9 mouse cellular contexts compared by ENCODE assay signal in genomic region chr12:81971042-81971883, GRCm38 (mm10).
DNase-seq lines count a peak whose midpoint lies in the region; ATAC-seq and TF ChIP-seq lines count a peak whose summit lies in the region.
"Had no signal": no experiment of that assay in that cellular context is flagged by ENCODE, and none has a peak within 500 bp of the region (broad histone marks: within the 10 kb centered on the region; RNA-seq: fewer than 3 reads in every experiment).

No protein-coding gene starts in this region.

- no peak overlapping the region for H3K4me2 ChIP-seq in heart, embryonic 13.5 days
- no peak overlapping the region for H3K4me2 ChIP-seq in heart, embryonic 12.5 days
- no peak overlapping the region for H3K4me2 ChIP-seq in forebrain, embryonic 15.5 days (replicated peaks)
- no peak overlapping the region for H3K4me2 ChIP-seq in intestine, embryonic 16.5 days (ENCODE audit: low read depth, low read length)

- no peak for TF ChIP-seq POLR2A in olfactory bulb, adult 2 months (IDR thresholded peaks at IDR 0.05; ENCODE audit: insufficient read depth, low read depth, low read length)

- no peak overlapping the region for H3K27ac ChIP-seq in heart, embryonic 13.5 days (replicated peaks)
- H3K27ac ChIP-seq in heart, embryonic 12.5 days (ENCODE audit: poor library complexity, severe bottlenecking): no peak overlapping the region
- peak overlapping the region; percentile 12 for H3K27ac ChIP-seq in olfactory bulb, adult 2 months (ENCODE audit: insufficient read depth, low read depth, low read length)
- no peak overlapping the region for H3K27ac ChIP-seq in forebrain, embryonic 15.5 days (replicated peaks)
- no peak overlapping the region for H3K27ac ChIP-seq in intestine, embryonic 16.5 days (ENCODE audit: low read length)

- H3K9me3 ChIP-seq in heart, embryonic 13.5 days: no peaks in the 10 kb centered on the region
- H3K9me3 ChIP-seq in heart, embryonic 12.5 days (replicated peaks): no peaks in the 10 kb centered on the region
- H3K9me3 ChIP-seq in forebrain, embryonic 15.5 days: no peaks in the 10 kb centered on the region
- H3K9me3 ChIP-seq in intestine, embryonic 16.5 days (ENCODE audit: control insufficient read depth, low read length): no peaks in the 10 kb centered on the region

- peak overlapping the region; percentile 28; the same call in 1 of the 2 replicates for H3K9ac ChIP-seq in heart, embryonic 13.5 days
- no peak overlapping the region for H3K9ac ChIP-seq in heart, embryonic 12.5 days
- H3K9ac ChIP-seq in forebrain, embryonic 15.5 days (replicated peaks): no peak overlapping the region
- no peak overlapping the region for H3K9ac ChIP-seq in intestine, embryonic 16.5 days (ENCODE audit: low read depth, low read length)

- H3K36me3 ChIP-seq in heart, embryonic 13.5 days: peaks cover 90% of the 10 kb centered on the region
- H3K36me3 ChIP-seq in heart, embryonic 12.5 days: peaks cover 79% of the 10 kb centered on the region
- peaks cover 56% of the 10 kb centered on the region for H3K36me3 ChIP-seq in forebrain, embryonic 15.5 days
- peaks cover 5% of the 10 kb centered on the region for H3K36me3 ChIP-seq in intestine, embryonic 16.5 days (ENCODE audit: control insufficient read depth, insufficient read depth, low read length)

- H3K4me3 ChIP-seq in heart, embryonic 13.5 days: no peak overlapping the region
- no peak overlapping the region for H3K4me3 ChIP-seq in heart, embryonic 12.5 days
- H3K4me3 ChIP-seq in olfactory bulb, adult 2 months (ENCODE audit: insufficient read depth, low read depth, low read length): no peak overlapping the region
- H3K4me3 ChIP-seq in forebrain, embryonic 15.5 days: no peak overlapping the region
- no peak overlapping the region for H3K4me3 ChIP-seq in intestine, embryonic 16.5 days (ENCODE audit: low read length)

- no peak for TF ChIP-seq CTCF in olfactory bulb, adult 2 months (IDR thresholded peaks at IDR 0.05; ENCODE audit: insufficient read depth, low read depth, low read length)

- 77% methylated on average over 19 of the region's 19 CpGs for WGBS in heart, embryonic 13.5 days
- 84% methylated on average over 19 of the region's 19 CpGs for WGBS in heart, embryonic 12.5 days
- WGBS in olfactory bulb, adult 2 months: 55% methylated on average over 19 of the region's 19 CpGs
- WGBS in forebrain, embryonic 15.5 days: 88% methylated on average over 19 of the region's 19 CpGs
- WGBS in intestine, embryonic 16.5 days: 88% methylated on average over 19 of the region's 19 CpGs

- H3K27me3 ChIP-seq in heart, embryonic 13.5 days (replicated peaks): no peaks in the 10 kb centered on the region
- H3K27me3 ChIP-seq in heart, embryonic 12.5 days (replicated peaks): no peaks in the 10 kb centered on the region
- no peaks in the 10 kb centered on the region for H3K27me3 ChIP-seq in forebrain, embryonic 15.5 days
- H3K27me3 ChIP-seq in intestine, embryonic 16.5 days (replicated peaks; ENCODE audit: control insufficient read depth, insufficient read depth, low read length): no peaks in the 10 kb centered on the region
- H3K27me3 ChIP-seq: Patski had no signal

- peak; percentile 29 to 31 for DNase-seq in B cell, adult 2 months
- peak; percentile 77 for DNase-seq in induced T-regulatory cell, adult 2 months (ENCODE audit: low read depth)
- DNase-seq in cerebellum, postnatal 36 days: no peak

- H3K4me1 ChIP-seq in heart, embryonic 13.5 days: peaks cover 28% of the 10 kb centered on the region
- peaks cover 25% of the 10 kb centered on the region for H3K4me1 ChIP-seq in heart, embryonic 12.5 days (replicated peaks)
- H3K4me1 ChIP-seq in olfactory bulb, adult 2 months (ENCODE audit: control insufficient read depth, insufficient read depth, low read length): peaks cover 15% of the 10 kb centered on the region
- H3K4me1 ChIP-seq in forebrain, embryonic 15.5 days: no peaks in the 10 kb centered on the region
- no peaks in the 10 kb centered on the region for H3K4me1 ChIP-seq in intestine, embryonic 16.5 days (ENCODE audit: control insufficient read depth, insufficient read depth, low read length)

- no peak for ATAC-seq in heart, embryonic 13.5 days (ENCODE audit: extremely low read depth, insufficient number of reproducible peaks, low FRiP score, low TSS enrichment)
- ATAC-seq in heart, embryonic 12.5 days (ENCODE audit: insufficient number of reproducible peaks, low FRiP score): no peak
- ATAC-seq in forebrain, embryonic 15.5 days (replicated peaks): no peak
- ATAC-seq in intestine, embryonic 16.5 days: no peak

Comparison
In these comparisons a context has a peak if more than half of its experiments do, and no peak if none do; other contexts are left out.
1. DNase-seq: peak in B cell, adult 2 months (2 of 2) and induced T-regulatory cell, adult 2 months (single experiment); none in cerebellum, postnatal 36 days (0 of 2).